Mouse (Mus musculus) cerebellum, adult 11-12 months (tissue): ENCODE measurements around the gene Hormad1.
"Not testable (repeated sequence)": the region's sequence is repeated elsewhere in the genome, so short reads cannot be mapped to it uniquely, and the experiment has no call there.

ENCODE experiments used
- DNase-seq: peaks from one replicate; pipeline ENCODE4 v3.0.0; 2022

Gene Hormad1

DNA sequence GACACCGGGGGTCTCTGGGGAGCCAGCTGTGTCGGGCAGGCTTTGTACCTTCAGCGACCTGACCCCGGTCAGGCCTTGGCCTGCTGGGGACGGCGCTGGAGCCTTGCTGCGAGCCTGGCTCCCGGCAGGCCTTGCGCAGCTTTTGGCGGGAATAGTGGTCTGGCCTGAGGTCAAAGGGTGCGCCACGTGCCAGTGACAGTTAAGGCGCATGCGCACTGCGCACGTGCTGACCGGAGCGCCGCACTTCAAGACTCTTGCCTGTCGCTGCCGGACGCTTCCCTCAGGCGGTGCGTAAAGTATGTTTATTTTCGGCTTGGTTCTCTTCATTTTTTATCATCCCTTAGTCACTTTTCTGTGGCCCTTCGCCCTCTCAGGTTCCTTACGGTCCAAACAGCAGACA, at the start of gene Hormad1:
Gene Hormad1 (plus strand): TSS at position 241 of the 400 bp plus-strand sequence.
- no peak for DNase-seq

DNA sequence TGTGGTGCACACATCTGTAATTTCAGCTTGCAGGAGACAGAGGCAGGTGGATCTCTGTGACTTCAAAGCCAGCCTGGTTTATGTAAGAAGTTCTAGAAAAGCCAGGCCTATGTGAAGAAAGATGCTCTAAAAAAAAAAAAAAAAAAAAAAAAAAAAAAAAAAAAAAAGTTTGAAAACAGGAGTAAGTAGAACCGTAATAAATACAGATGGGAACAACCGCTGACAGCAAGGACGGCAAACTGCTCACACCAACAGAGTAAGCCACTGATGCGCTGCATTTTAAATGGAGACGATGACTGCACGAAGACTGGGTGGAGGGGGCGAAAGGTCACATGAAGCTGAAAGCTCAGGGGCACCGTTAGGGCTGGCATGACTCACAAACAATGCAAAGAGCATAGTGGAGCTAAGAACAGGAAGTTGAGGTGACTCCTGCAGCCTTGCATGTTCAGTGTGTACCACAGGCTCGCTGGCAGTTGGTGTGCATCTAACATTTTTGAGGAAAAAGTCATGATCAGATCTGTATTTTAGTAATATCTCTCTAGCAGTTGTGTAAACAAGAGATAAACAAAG, 47.8 kb upstream of the Hormad1 start:
- no peak for DNase-seq

DNA sequence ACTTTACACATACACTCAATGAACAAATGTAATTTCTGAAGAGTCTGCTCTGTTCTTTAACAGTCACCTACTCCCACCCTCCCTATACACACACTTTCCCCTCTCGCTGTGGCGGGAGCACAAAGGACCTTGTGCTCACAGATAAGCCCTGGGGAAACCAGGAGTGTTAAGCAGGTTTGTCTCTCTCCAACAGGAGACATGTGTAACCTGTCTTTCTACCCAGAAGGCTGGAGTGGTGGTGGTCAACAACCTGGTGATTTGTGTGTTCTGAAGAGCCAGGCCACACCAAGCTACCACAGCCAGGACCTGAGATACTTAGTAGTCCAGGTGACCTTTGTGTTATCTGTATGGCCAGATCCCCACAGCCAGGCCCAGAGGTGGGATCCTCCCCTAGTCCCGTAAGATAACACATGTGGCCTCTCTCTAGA, 42.8 kb upstream of the Hormad1 start:
- DNase-seq = no peak

DNA sequence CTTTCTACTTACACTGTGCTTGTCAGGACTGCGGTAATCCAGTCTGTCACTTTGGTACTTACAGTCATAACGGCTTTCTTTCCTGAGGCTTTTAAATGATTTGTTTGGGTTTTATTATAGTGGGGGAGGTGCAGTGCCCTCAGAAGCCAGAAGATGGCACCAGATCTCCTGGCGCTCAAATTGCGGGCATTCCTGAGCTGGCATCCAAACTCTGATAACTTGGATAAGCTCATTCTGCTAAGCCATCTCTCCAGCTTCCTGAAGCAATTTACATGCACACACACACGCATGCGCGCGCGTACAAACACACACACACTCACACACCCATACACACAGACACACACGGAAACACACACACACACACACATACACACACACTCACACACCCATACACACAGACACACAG, 42.0 kb upstream of the Hormad1 start:
- peak; percentile 47 for DNase-seq

GRCm38 (mm10) chr3:95518891-95519290, 40.6 kb upstream of the Hormad1 start:
- no peak for DNase-seq

GRCm38 (mm10) chr3:95519315-95519714, 40.2 kb upstream of the Hormad1 start:
- no peak for DNase-seq

DNA sequence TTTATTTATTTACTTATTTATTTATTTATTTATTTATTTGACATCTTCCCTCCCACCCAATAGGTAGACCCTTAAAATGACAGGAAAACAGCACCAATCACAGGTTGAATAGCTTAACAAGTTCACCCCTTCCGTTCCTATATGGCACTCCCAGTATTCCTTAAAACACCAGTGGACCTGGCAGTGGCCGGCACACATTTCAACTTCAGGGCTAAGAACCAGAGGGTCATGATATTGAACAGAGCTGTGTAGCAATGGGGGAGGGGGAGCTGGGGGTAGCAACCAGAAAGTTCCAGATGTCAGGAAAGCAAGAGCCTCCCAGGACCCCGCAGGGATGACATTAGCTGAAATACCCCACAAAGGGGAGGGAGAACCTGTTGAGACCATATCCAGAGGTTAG, 39.4 kb upstream of the Hormad1 start:
- no peak for DNase-seq

GRCm38 (mm10) chr3:95521168-95521567, 38.3 kb upstream of the Hormad1 start:
- no peak for DNase-seq

DNA sequence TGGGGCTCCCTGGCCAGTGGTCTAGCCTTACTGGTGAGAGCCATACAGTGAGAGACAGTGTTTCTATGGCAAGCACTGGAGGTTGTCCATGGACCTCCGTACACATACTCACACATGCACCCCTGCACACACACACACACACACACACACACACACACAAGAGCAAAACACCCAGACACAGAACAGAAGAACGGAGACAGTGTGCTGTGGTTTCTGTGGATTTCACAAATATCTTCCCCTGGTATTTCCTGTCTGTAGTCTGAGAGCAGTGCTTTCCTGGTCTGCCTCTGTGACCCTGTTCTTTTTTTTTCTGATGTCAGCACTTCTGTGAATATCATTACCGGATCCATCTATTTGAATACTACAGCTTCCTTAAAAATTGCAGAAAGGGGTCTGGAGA, 35.8 kb upstream of the Hormad1 start:
- no peak for DNase-seq

DNA sequence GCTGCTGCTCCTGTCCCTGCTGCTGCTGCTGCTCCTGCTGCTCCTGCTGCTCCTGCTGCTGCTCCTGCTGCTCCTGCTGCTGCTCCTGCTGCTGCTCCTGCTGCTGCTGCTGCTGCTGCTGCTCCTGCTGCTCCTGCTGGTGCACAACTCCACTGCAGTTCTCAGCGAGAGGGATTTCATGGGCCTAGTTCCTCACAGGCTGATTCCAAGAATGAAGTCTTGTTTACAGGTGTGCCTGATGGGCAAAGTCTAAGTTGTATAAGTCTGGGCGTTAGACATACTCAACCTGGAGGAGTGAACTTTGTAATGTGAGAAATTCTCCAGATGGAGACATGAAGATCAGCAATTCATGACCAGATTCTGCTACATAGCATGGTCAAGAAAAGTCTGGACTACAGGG, 34.8 kb upstream of the Hormad1 start:
- DNase-seq = no peak

DNA sequence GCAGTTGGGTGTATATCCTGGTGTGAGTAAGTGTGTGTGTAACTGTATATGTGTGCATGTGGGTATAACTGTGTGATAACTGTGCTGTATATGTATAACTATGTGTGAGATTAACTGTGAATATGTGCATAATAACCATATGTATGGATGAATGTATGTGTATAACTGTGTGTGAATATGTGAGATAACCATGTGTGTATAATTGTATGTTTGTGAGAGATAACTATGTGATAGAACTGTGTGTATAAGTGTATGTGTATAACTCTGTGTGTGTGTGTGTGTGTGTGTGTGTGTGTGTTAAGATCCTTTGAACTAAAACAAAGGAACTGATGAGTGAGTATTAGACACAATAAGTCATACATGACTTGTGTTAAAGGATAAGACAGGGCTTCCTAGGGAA, 33.4 kb upstream of the Hormad1 start:
- no peak for DNase-seq

DNA sequence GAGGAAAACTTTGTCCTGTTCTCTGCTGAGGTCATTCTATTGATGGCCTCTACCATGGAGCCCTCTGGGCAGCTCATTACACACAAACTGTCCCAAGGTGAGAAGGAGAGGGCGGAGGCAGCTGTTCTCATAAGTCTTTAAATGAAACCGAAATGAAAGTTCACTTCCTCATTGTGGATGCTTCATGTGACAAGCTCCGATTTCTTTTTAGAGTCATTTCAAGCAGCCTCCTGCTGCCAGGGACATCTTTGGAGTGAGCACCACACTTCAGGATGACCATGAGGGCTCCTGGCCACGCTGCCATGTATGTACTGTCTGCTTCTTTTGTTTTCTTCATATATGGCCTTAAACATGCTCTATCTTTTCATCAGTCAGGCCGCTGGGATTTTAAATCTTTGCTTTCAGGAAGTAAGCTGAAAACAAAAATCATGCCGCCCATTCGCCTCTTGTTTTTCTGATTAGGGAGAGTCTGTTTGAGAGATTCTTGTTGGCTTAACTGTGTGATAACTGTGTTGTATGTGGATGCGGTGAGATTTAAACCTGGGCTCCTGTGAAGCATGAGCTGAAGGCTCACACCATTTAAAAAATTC, 32.8 kb upstream of the Hormad1 start, which contains the start of gene Ctss:
Gene Ctss (plus strand): TSS at position 165 of the 590 bp plus-strand sequence.
- DNase-seq = no peak

DNA sequence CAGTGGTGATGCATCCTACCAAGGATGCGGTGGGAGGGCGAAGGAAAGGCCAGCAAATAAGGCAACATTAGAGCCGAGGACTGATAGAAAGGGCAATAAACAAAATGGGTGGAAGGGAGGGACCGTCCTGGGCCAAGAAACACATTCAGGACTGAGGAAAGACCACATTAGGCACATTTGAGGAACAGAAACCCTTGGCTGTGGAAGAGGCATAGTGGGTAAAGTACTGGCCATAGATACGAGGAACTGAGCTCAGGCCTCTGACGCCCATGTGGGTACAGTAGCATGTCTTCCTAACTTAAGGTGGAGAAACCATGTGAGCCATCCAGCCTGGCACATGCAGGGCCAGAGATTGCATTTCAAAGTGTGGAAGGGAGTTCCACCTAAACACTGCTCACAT, 29.7 kb upstream of the Hormad1 start:
- no peak for DNase-seq

- no peak for DNase-seq
These were observed 28.5 kb upstream of the Hormad1 start for GRCm38 (mm10) chr3:95531025-95531424.

GRCm38 (mm10) chr3:95533364-95533763, 26.1 kb upstream of the Hormad1 start:
- DNase-seq = no peak

DNA sequence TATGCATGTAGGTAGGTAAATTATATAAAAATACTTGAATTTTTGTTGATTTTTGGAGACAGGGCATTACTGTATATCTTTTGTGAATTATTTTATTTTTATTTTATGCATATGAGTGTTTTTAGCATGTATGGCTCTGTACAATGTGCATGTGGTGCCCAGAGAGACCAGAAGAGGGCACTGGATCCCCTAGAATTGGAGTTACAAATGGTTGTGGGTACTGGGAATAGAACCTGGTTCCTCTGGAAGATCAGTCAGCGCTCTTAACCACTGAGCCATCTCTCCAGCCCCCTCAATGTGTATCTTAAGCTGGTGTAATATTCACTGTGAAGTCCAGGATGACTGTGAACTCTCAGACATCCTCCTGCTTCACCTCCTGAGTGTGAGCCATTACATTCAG, 24.6 kb upstream of the Hormad1 start:
- DNase-seq = no peak

- DNase-seq = no peak
These were observed 20.5 kb upstream of the Hormad1 start for GRCm38 (mm10) chr3:95538936-95539335.

GRCm38 (mm10) chr3:95539837-95540236, 19.6 kb upstream of the Hormad1 start:
- no peak for DNase-seq

DNA sequence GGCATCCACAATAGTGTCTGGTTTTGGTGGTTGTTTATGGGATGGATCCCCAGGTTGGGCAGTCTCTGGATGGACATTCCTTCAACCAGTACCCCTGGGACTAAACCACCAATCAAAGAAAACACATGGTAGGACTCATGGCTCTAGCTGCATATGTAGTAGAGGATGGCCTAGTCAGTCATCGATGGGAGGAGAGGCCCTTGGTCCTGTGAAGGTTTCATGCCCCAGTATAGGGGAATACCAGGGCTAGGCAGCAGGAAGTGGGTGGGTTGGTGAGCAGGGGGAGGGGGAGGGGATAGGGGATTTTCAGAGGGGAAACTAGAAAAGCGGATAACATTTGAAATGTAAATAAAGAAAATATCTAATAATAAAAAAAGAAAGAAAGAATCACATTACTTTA, 18.3 kb upstream of the Hormad1 start:
- DNase-seq = not testable (repeated sequence)

- DNase-seq = no peak
These were observed 17.3 kb upstream of the Hormad1 start for GRCm38 (mm10) chr3:95542171-95542570.

DNA sequence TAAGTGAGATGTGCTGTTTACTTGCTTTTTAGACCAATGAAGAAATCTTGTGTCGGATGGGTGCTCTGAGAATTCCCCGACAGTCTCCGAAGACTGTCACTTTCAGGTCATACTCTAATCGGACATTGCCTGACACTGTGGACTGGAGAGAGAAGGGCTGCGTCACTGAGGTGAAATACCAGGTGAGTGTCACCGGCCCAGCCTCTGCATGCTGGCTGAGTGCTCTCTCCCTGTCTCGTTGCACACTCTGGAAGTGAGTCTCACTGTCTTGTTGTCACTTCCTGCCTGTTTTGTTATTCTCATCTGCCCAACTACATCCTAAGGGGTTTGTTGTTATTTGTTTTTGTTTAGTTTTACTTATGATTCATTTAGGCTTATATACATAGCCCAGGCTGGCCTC, 16.5 kb upstream of the Hormad1 start:
- DNase-seq = no peak

DNA sequence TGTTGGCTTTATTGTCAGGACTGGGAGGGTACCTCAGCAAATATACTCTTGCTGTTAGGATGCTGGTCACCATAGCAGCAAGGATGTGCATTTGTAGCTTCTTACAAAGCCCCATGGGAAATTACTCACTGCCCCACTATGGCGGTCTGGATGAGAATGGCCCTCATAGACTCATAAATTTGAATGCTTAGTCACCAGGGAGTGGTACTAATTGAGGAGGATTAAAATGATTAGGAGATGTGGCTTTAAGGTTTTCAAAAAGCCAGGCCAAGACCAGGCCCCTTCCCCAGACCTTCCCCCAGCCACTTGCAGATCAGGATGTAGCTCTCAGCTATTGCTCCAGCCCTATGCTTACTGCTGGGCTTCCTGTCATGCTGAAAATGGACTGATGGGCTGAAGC, 9.3 kb upstream of the Hormad1 start:
- no peak for DNase-seq

DNA sequence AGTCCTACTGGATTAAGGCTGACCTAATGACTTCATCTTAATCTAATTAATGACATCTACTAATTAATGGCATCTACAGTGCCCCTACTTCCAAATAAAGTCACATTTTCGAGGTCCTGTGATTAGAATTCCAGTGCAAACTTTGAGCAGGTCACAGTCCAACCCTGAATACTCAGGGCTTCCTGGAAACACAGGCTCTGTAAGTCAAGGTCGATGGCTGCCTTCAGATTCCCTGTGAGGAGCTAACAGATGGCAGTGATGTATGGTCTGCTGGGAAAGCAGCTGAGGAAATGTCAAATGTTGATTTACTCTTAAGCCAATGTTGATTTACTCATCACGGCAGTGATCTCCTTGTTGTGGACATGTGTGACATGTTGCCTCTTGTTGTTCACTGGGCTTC, 5.5 kb upstream of the Hormad1 start:
- DNase-seq = no peak

GRCm38 (mm10) chr3:95560738-95561137, 1.3 kb downstream of the Hormad1 start:
- no peak for DNase-seq

DNA sequence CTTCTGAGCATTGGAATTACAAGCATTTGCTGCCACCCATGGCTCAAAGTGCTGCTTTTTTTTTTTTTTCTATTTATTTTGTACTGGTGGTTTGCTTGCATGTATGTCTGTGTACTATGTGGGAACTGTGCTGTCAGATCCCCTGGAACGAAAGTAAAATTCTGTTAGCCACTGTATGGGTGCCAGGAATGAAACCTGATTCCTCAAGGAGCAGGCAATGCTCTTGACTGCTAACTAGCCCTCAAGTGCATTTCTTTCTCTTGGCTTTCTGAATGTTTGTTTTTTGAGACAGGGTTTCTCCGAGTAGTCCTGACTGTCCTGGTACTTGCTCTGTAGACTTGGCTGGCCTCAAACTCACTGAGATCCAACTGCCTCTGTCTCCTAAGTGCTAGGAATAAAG, 2.3 kb downstream of the Hormad1 start:
- no peak for DNase-seq
